Mouse (Mus musculus): ENCODE measurements around the gene Nop10. TPM values are rescaled to one million over a fixed set of nuclear protein-coding genes. Genes with fewer than 3 reads are reported as not detected.

The Nop10 gene
- polyA plus RNA-seq, 1 experiment from 2014 or later: 160 TPM

GRCm38 (mm10) chr2:112239212-112239934 is 22.4 kb upstream of the Nop10 start, which contains the start of gene Lpcat4:
Lpcat4 (plus strand) TSS chr2:112239468.
- WGBS: under 1% methylated on average over 81 of the region's 94 CpGs
- Histone ChIP-seq H3K9ac (ENCODE audit: low read length) (peak within 1 kb of the TSS; percentile 87), H3K9me3 (ENCODE audit: control insufficient read depth, low read length) (no peaks in the 10 kb centered on the region), H3K27me3 (ENCODE audit: control insufficient read depth, insufficient read depth, low read length) (no peaks in the 10 kb centered on the region), H3K4me1 (ENCODE audit: control insufficient read depth, insufficient read depth, low read length) (peaks cover 7% of the 10 kb centered on the region; the same call in 1 of the 2 replicates), H3K36me3 (ENCODE audit: control insufficient read depth, insufficient read depth, low read length) (peaks cover 2% of the 10 kb centered on the region), H3K4me3 (ENCODE audit: low read depth, low read length) (peak within 1 kb of the TSS; percentile 72), H3K4me2 (peak within 1 kb of the TSS; percentile 92), H3K27ac (ENCODE audit: low read depth, low read length) (peak within 1 kb of the TSS; percentile 95)
- DNase-seq (ENCODE audit: low spot score, missing footprints): peak; percentile 99
- ATAC-seq (ENCODE audit: low FRiP score): peak; percentile 90

GRCm38 (mm10) chr2:112239935-112240721 is 21.6 kb upstream of the Nop10 start:
- Histone ChIP-seq H3K36me3 (ENCODE audit: control insufficient read depth, insufficient read depth, low read length) (peaks cover 2% of the 10 kb centered on the region), H3K4me3 (ENCODE audit: low read depth, low read length) (peak overlapping the region; percentile 72), H3K27me3 (ENCODE audit: control insufficient read depth, insufficient read depth, low read length) (no peaks in the 10 kb centered on the region), H3K9me3 (ENCODE audit: control insufficient read depth, low read length) (no peaks in the 10 kb centered on the region), H3K27ac (ENCODE audit: low read depth, low read length) (peak overlapping the region; percentile 95), H3K4me1 (ENCODE audit: control insufficient read depth, insufficient read depth, low read length) (peaks cover 7% of the 10 kb centered on the region; the same call in 1 of the 2 replicates), H3K4me2 (peak overlapping the region; percentile 92), H3K9ac (ENCODE audit: low read length) (peak overlapping the region; percentile 87)
- ATAC-seq (ENCODE audit: low FRiP score) (peak; percentile 68), DNase-seq (ENCODE audit: low spot score, missing footprints) (peak; percentile 93)
- whole genome bisulfite sequencing: under 1% methylated on average over 26 of the region's 28 CpGs

GRCm38 (mm10) chr2:112241787-112242186 is 19.9 kb upstream of the Nop10 start:
- Histone ChIP-seq H3K27ac (ENCODE audit: low read depth, low read length) (no peak overlapping the region), H3K9ac (ENCODE audit: low read length) (no peak overlapping the region), H3K9me3 (ENCODE audit: control insufficient read depth, low read length) (no peaks in the 10 kb centered on the region), H3K36me3 (ENCODE audit: control insufficient read depth, insufficient read depth, low read length) (peaks cover 2% of the 10 kb centered on the region), H3K4me3 (ENCODE audit: low read depth, low read length) (no peak overlapping the region), H3K4me1 (ENCODE audit: control insufficient read depth, insufficient read depth, low read length) (peaks cover 7% of the 10 kb centered on the region; the same call in 1 of the 2 replicates), H3K4me2 (no peak overlapping the region), H3K27me3 (ENCODE audit: control insufficient read depth, insufficient read depth, low read length) (no peaks in the 10 kb centered on the region)
- DNase-seq (ENCODE audit: low spot score, missing footprints): no peak
- WGBS: 85% methylated on average over 14 of the region's 14 CpGs
- ATAC-seq (ENCODE audit: low FRiP score): no peak

GRCm38 (mm10) chr2:112245307-112245706 is 16.4 kb upstream of the Nop10 start:
- no peak for ATAC-seq (ENCODE audit: low FRiP score)
- Histone ChIP-seq H3K4me3 (ENCODE audit: low read depth, low read length) (no peak overlapping the region), H3K9ac (ENCODE audit: low read length) (no peak overlapping the region), H3K27ac (ENCODE audit: low read depth, low read length) (no peak overlapping the region), H3K36me3 (ENCODE audit: control insufficient read depth, insufficient read depth, low read length) (peaks cover 2% of the 10 kb centered on the region), H3K4me1 (ENCODE audit: control insufficient read depth, insufficient read depth, low read length) (peaks cover 4% of the 10 kb centered on the region; the same call in 1 of the 2 replicates), H3K9me3 (ENCODE audit: control insufficient read depth, low read length) (no peaks in the 10 kb centered on the region), H3K27me3 (ENCODE audit: control insufficient read depth, insufficient read depth, low read length) (no peaks in the 10 kb centered on the region), H3K4me2 (no peak overlapping the region)
- DNase-seq (ENCODE audit: low spot score, missing footprints): no peak
- WGBS: 93% methylated on average over 5 of the region's 5 CpGs

- Histone ChIP-seq H3K27ac (ENCODE audit: low read depth, low read length) (no peak overlapping the region), H3K4me1 (ENCODE audit: control insufficient read depth, insufficient read depth, low read length) (no peaks in the 10 kb centered on the region), H3K9ac (ENCODE audit: low read length) (no peak overlapping the region), H3K4me2 (no peak overlapping the region), H3K27me3 (ENCODE audit: control insufficient read depth, insufficient read depth, low read length) (no peaks in the 10 kb centered on the region), H3K4me3 (ENCODE audit: low read depth, low read length) (no peak overlapping the region), H3K9me3 (ENCODE audit: control insufficient read depth, low read length) (no peaks in the 10 kb centered on the region), H3K36me3 (ENCODE audit: control insufficient read depth, insufficient read depth, low read length) (peaks cover 2% of the 10 kb centered on the region)
- peak; percentile 36; the same call in 1 of the 2 replicates for ATAC-seq (ENCODE audit: low FRiP score)
- WGBS: 81% methylated on average over 6 of the region's 6 CpGs
- DNase-seq (ENCODE audit: low spot score, missing footprints): no peak
Measured at GRCm38 (mm10) chr2:112246193-112246592, 15.5 kb upstream of the Nop10 start.

GRCm38 (mm10) chr2:112247323-112247722 is 14.4 kb upstream of the Nop10 start:
- Histone ChIP-seq H3K9ac (ENCODE audit: low read length) (no peak overlapping the region), H3K4me1 (ENCODE audit: control insufficient read depth, insufficient read depth, low read length) (no peaks in the 10 kb centered on the region), H3K4me3 (ENCODE audit: low read depth, low read length) (no peak overlapping the region), H3K36me3 (ENCODE audit: control insufficient read depth, insufficient read depth, low read length) (peaks cover 2% of the 10 kb centered on the region), H3K9me3 (ENCODE audit: control insufficient read depth, low read length) (no peaks in the 10 kb centered on the region), H3K27ac (ENCODE audit: low read depth, low read length) (no peak overlapping the region), H3K4me2 (no peak overlapping the region), H3K27me3 (ENCODE audit: control insufficient read depth, insufficient read depth, low read length) (no peaks in the 10 kb centered on the region)
- 87% methylated on average over 10 of the region's 10 CpGs for WGBS
- no peak for ATAC-seq (ENCODE audit: low FRiP score)
- no peak for DNase-seq (ENCODE audit: low spot score, missing footprints)

GRCm38 (mm10) chr2:112249780-112250453 is 11.8 kb upstream of the Nop10 start:
- Histone ChIP-seq H3K27me3 (ENCODE audit: control insufficient read depth, insufficient read depth, low read length) (no peaks in the 10 kb centered on the region), H3K36me3 (ENCODE audit: control insufficient read depth, insufficient read depth, low read length) (no peaks in the 10 kb centered on the region), H3K9me3 (ENCODE audit: control insufficient read depth, low read length) (no peaks in the 10 kb centered on the region), H3K27ac (ENCODE audit: low read depth, low read length) (no peak overlapping the region), H3K4me2 (no peak overlapping the region), H3K4me3 (ENCODE audit: low read depth, low read length) (no peak overlapping the region), H3K4me1 (ENCODE audit: control insufficient read depth, insufficient read depth, low read length) (no peaks in the 10 kb centered on the region), H3K9ac (ENCODE audit: low read length) (no peak overlapping the region)
- DNase-seq (ENCODE audit: low spot score, missing footprints): no peak
- WGBS: 90% methylated on average over 10 of the region's 10 CpGs
- no peak for ATAC-seq (ENCODE audit: low FRiP score)

GRCm38 (mm10) chr2:112254675-112255515 is 6.8 kb upstream of the Nop10 start:
- Histone ChIP-seq H3K36me3 (ENCODE audit: control insufficient read depth, insufficient read depth, low read length) (no peaks in the 10 kb centered on the region), H3K9me3 (ENCODE audit: control insufficient read depth, low read length) (no peaks in the 10 kb centered on the region), H3K4me1 (ENCODE audit: control insufficient read depth, insufficient read depth, low read length) (no peaks in the 10 kb centered on the region), H3K27me3 (ENCODE audit: control insufficient read depth, insufficient read depth, low read length) (no peaks in the 10 kb centered on the region), H3K4me3 (ENCODE audit: low read depth, low read length) (no peak overlapping the region), H3K9ac (ENCODE audit: low read length) (no peak overlapping the region), H3K27ac (ENCODE audit: low read depth, low read length) (no peak overlapping the region), H3K4me2 (no peak overlapping the region)
- whole genome bisulfite sequencing: 78% methylated on average over 7 of the region's 7 CpGs
- no peak for DNase-seq (ENCODE audit: low spot score, missing footprints)
- no peak for ATAC-seq (ENCODE audit: low FRiP score)
